Mouse (Mus musculus): ENCODE measurements at regions not wholly inside any gene's neighbourhood (a gene's known extent, or its start where the extent isn't known, plus 50 kb on each side); places are given as distances from the start of the nearest gene placed in this dataset.
A peak's percentile ranks its signal among the peaks of the same experiment; 100 is the strongest.

GRCm38 (mm10) chrX:67304907-67305603 is 388.3 kb downstream of the Gm1140 start:
- peak; percentile 43; the same call in 1 of the 2 replicates for ATAC-seq (ENCODE audit: low read depth)
- no peaks in the 10 kb centered on the region for H3K27me3 ChIP-seq
- 61% methylated on average over 3 of the region's 3 CpGs for WGBS
- no peak overlapping the region for H3K4me3 ChIP-seq
- no peaks in the 10 kb centered on the region for H3K4me1 ChIP-seq (replicated peaks)
- H3K36me3 ChIP-seq: no peaks in the 10 kb centered on the region
- H3K9me3 ChIP-seq: no peaks in the 10 kb centered on the region
- H3K4me2 ChIP-seq: no peak overlapping the region
- no peak overlapping the region for H3K9ac ChIP-seq
- H3K27ac ChIP-seq (replicated peaks): no peak overlapping the region

GRCm38 (mm10) chrX:67283908-67284307 is 409.5 kb downstream of the Gm1140 start:
- no peak overlapping the region for H3K27ac ChIP-seq (replicated peaks)
- ATAC-seq (ENCODE audit: low read depth): no peak
- H3K9me3 ChIP-seq: no peaks in the 10 kb centered on the region

GRCm38 (mm10) chrX:67283460-67283859 is 409.9 kb downstream of the Gm1140 start:
- Histone ChIP-seq H3K27me3 (no peaks in the 10 kb centered on the region), H3K4me2 (no peak overlapping the region), H3K4me1 (replicated peaks) (no peaks in the 10 kb centered on the region), H3K4me3 (no peak overlapping the region), H3K9ac (no peak overlapping the region), H3K9me3 (no peaks in the 10 kb centered on the region), H3K27ac (replicated peaks) (no peak overlapping the region), H3K36me3 (no peaks in the 10 kb centered on the region)
- ATAC-seq (ENCODE audit: low read depth): no peak
- WGBS: 56% methylated on average over 2 of the region's 2 CpGs

More at GRCm38 (mm10) chrX:67283908-67284307, 409.5 kb downstream of the Gm1140 start:
- Histone ChIP-seq H3K4me1 (replicated peaks) (no peaks in the 10 kb centered on the region), H3K27me3 (no peaks in the 10 kb centered on the region), H3K4me2 (no peak overlapping the region), H3K36me3 (no peaks in the 10 kb centered on the region), H3K4me3 (no peak overlapping the region), H3K9ac (no peak overlapping the region)

GRCm38 (mm10) chrX:67282951-67283350 is 410.4 kb downstream of the Gm1140 start:
- no peaks in the 10 kb centered on the region for H3K4me1 ChIP-seq (replicated peaks)
- no peak overlapping the region for H3K9ac ChIP-seq
- no peaks in the 10 kb centered on the region for H3K9me3 ChIP-seq
- no peaks in the 10 kb centered on the region for H3K36me3 ChIP-seq
- no peaks in the 10 kb centered on the region for H3K27me3 ChIP-seq
- H3K4me3 ChIP-seq: no peak overlapping the region
- H3K4me2 ChIP-seq: no peak overlapping the region
- H3K27ac ChIP-seq (replicated peaks): no peak overlapping the region
- WGBS: 43% methylated on average over 1 of the region's 1 CpGs
- no peak for ATAC-seq (ENCODE audit: low read depth)

- no peaks in the 10 kb centered on the region for H3K36me3 ChIP-seq
- 86% methylated on average over 1 of the region's 1 CpGs for WGBS
- H3K9me3 ChIP-seq: no peaks in the 10 kb centered on the region
- H3K4me3 ChIP-seq: no peak overlapping the region
- ATAC-seq (ENCODE audit: low read depth): no peak
- no peak overlapping the region for H3K27ac ChIP-seq (replicated peaks)
- H3K4me2 ChIP-seq: no peak overlapping the region
- no peaks in the 10 kb centered on the region for H3K4me1 ChIP-seq (replicated peaks)
- no peaks in the 10 kb centered on the region for H3K27me3 ChIP-seq
- no peak overlapping the region for H3K9ac ChIP-seq
Observed at GRCm38 (mm10) chrX:67238578-67239328, 454.6 kb downstream of the Gm1140 start.

- WGBS: 86% methylated on average over 1 of the region's 1 CpGs
- H3K36me3 ChIP-seq: no peaks in the 10 kb centered on the region
- ATAC-seq (ENCODE audit: low read depth): no peak
Observed at GRCm38 (mm10) chrX:67210236-67210635, 483.1 kb downstream of the Gm1140 start.

More at GRCm38 (mm10) chrX:67210236-67210635, 483.1 kb downstream of the Gm1140 start:
- no peak overlapping the region for H3K9ac ChIP-seq
- no peak overlapping the region for H3K4me2 ChIP-seq
- no peak overlapping the region for H3K27ac ChIP-seq (replicated peaks)
- no peak overlapping the region for H3K4me3 ChIP-seq
- H3K27me3 ChIP-seq: no peaks in the 10 kb centered on the region
- H3K4me1 ChIP-seq (replicated peaks): no peaks in the 10 kb centered on the region
- no peaks in the 10 kb centered on the region for H3K9me3 ChIP-seq

Measured in neural tube, embryonic 13.5 days (tissue).